Mouse (Mus musculus): ENCODE measurements around the gene Nol4l.

Nol4l gene

GRCm38 (mm10) chr2:153543911-153544730, 14.3 kb upstream of the Nol4l start:
- peak; percentile 11 for DNase-seq (ENCODE audit: low spot score)

- no peak for DNase-seq (ENCODE audit: low spot score)
Measured at GRCm38 (mm10) chr2:153542936-153543668, 13.3 kb upstream of the Nol4l start.

GRCm38 (mm10) chr2:153538898-153539297, 9.1 kb upstream of the Nol4l start:
- DNase-seq (ENCODE audit: low spot score), result no peak

- no peak for DNase-seq (ENCODE audit: low spot score)
Measured at GRCm38 (mm10) chr2:153533981-153534380, 4.2 kb upstream of the Nol4l start.

- DNase-seq (ENCODE audit: low spot score), result no peak
Measured at GRCm38 (mm10) chr2:153530948-153531347, 1.2 kb upstream of the Nol4l start.

- DNase-seq (ENCODE audit: low spot score), result peak; percentile 23
Measured at GRCm38 (mm10) chr2:153529365-153529781, 398 bp downstream of the Nol4l start.

- DNase-seq (ENCODE audit: low spot score), result no peak
Measured at GRCm38 (mm10) chr2:153528571-153529364, 1.0 kb downstream of the Nol4l start.

GRCm38 (mm10) chr2:153527580-153528531, 1.9 kb downstream of the Nol4l start:
- DNase-seq (ENCODE audit: low spot score), result no peak

- no peak for DNase-seq (ENCODE audit: low spot score)
Measured at GRCm38 (mm10) chr2:153526850-153527530, 2.8 kb downstream of the Nol4l start.

GRCm38 (mm10) chr2:153525906-153526311, 3.9 kb downstream of the Nol4l start:
- DNase-seq (ENCODE audit: low spot score), result no peak

GRCm38 (mm10) chr2:153524727-153525126, 5.0 kb downstream of the Nol4l start:
- no peak for DNase-seq (ENCODE audit: low spot score)

GRCm38 (mm10) chr2:153523656-153524055, 6.1 kb downstream of the Nol4l start:
- no peak for DNase-seq (ENCODE audit: low spot score)

GRCm38 (mm10) chr2:153523143-153523542, 6.6 kb downstream of the Nol4l start:
- no peak for DNase-seq (ENCODE audit: low spot score)

GRCm38 (mm10) chr2:153522270-153522669, 7.5 kb downstream of the Nol4l start:
- no peak for DNase-seq (ENCODE audit: low spot score)

GRCm38 (mm10) chr2:153520057-153520456, 9.7 kb downstream of the Nol4l start:
- DNase-seq (ENCODE audit: low spot score), result no peak

GRCm38 (mm10) chr2:153516961-153517360, 12.8 kb downstream of the Nol4l start:
- DNase-seq (ENCODE audit: low spot score), result no peak

GRCm38 (mm10) chr2:153515582-153515981, 14.2 kb downstream of the Nol4l start:
- no peak for DNase-seq (ENCODE audit: low spot score)

- no peak for DNase-seq (ENCODE audit: low spot score)
Measured at GRCm38 (mm10) chr2:153514497-153515380, 15.0 kb downstream of the Nol4l start.

- no peak for DNase-seq (ENCODE audit: low spot score)
Measured at GRCm38 (mm10) chr2:153513983-153514382, 15.8 kb downstream of the Nol4l start.

Data from spleen, adult 12 weeks (tissue).